In genomic region chr8:121731471-121732333, GRCm38 (mm10) we compare ENCODE assay signal across 10 mouse cellular contexts. TPM values are rescaled to one million over a fixed set of nuclear protein-coding genes. Genes with fewer than 3 reads are reported as not detected.
DNase-seq lines count a peak whose midpoint lies in the region; ATAC-seq and TF ChIP-seq lines count a peak whose summit lies in the region.
"Had no signal": no experiment of that assay in that cellular context is flagged by ENCODE, and none has a peak within 500 bp of the region (broad histone marks: within the 10 kb centered on the region; RNA-seq: fewer than 3 reads in every experiment).

No protein-coding gene starts in this region.

- WGBS in stomach, embryonic 14.5 days, result 10% methylated on average over 26 of the region's 26 CpGs
- WGBS in stomach, postnatal 0 days, result 11% methylated on average over 26 of the region's 26 CpGs
- 14% methylated on average over 26 of the region's 26 CpGs for WGBS in liver, embryonic 11.5 days

- H3K4me1 ChIP-seq in stomach, embryonic 14.5 days (ENCODE audit: control insufficient read depth, insufficient read depth, low read length), result no peaks in the 10 kb centered on the region; the same call in 1 of the 2 replicates
- no peaks in the 10 kb centered on the region for H3K4me1 ChIP-seq in stomach, postnatal 0 days (replicated peaks; ENCODE audit: control insufficient read depth, insufficient read depth)
- peaks cover 3% of the 10 kb centered on the region; the same call in 1 of the 2 replicates for H3K4me1 ChIP-seq in liver, embryonic 11.5 days (replicated peaks; ENCODE audit: control insufficient read depth, insufficient read depth, low read length)

- TF ChIP-seq EP300 in stomach, postnatal 0 days (optimal IDR thresholded peaks at IDR 0.05), result no peak

- no peak overlapping the region for H3K9ac ChIP-seq in stomach, embryonic 14.5 days (replicated peaks; ENCODE audit: low read depth, low read length)
- no peak overlapping the region for H3K9ac ChIP-seq in stomach, postnatal 0 days (ENCODE audit: low read length)
- H3K9ac ChIP-seq in liver, embryonic 11.5 days (ENCODE audit: low read depth, low read length), result no peak overlapping the region

- peak overlapping the region; percentile 37; the same call in 1 of the 2 replicates for H3K4me3 ChIP-seq in stomach, embryonic 14.5 days (ENCODE audit: low read depth, low read length)
- no peak overlapping the region for H3K4me3 ChIP-seq in stomach, postnatal 0 days (ENCODE audit: low read depth, low read length)
- peak overlapping the region; percentile 78 for H3K4me3 ChIP-seq in left cerebral cortex, adult 2 months
- H3K4me3 ChIP-seq in liver, embryonic 11.5 days (ENCODE audit: low read depth, low read length), result no peak overlapping the region
- H3K4me3 ChIP-seq: myocyte had no signal

- no peaks in the 10 kb centered on the region; the same call in 1 of the 2 replicates for H3K9me3 ChIP-seq in stomach, embryonic 14.5 days (ENCODE audit: control insufficient read depth, low read depth, low read length)
- H3K9me3 ChIP-seq in stomach, postnatal 0 days (ENCODE audit: control insufficient read depth, low read length), result no peaks in the 10 kb centered on the region
- no peaks in the 10 kb centered on the region for H3K9me3 ChIP-seq in liver, embryonic 11.5 days (ENCODE audit: control insufficient read depth, low read length)

- no peak for TF ChIP-seq CTCF in stomach, postnatal 0 days (IDR thresholded peaks at IDR 0.05; ENCODE audit: low read depth)
- TF ChIP-seq CTCF in left cerebral cortex, adult 2 months (IDR thresholded peaks at IDR 0.05), result no peak

- H3K4me2 ChIP-seq in stomach, embryonic 14.5 days (replicated peaks; ENCODE audit: low read depth, low read length), result no peak overlapping the region; the same call in 1 of the 2 replicates
- no peak overlapping the region for H3K4me2 ChIP-seq in stomach, postnatal 0 days (replicated peaks; ENCODE audit: low read depth)
- no peak overlapping the region for H3K4me2 ChIP-seq in liver, embryonic 11.5 days

- intact Hi-C loops in left cerebral cortex, adult 2 months (cut with DNase I), result loop anchor here (2.0 to 5.0 kb wide), 3 partner anchors 36 to 81 kb away; partner anchors contain the start of gene Zcchc14

- peaks cover 48% of the 10 kb centered on the region for H3K27me3 ChIP-seq in stomach, embryonic 14.5 days (ENCODE audit: control insufficient read depth, insufficient read depth, low read length)
- peaks cover 25% of the 10 kb centered on the region for H3K27me3 ChIP-seq in stomach, postnatal 0 days (ENCODE audit: control insufficient read depth, insufficient read depth, low read length)
- H3K27me3 ChIP-seq in liver, embryonic 11.5 days (replicated peaks; ENCODE audit: control insufficient read depth, insufficient read depth, low read length), result peaks cover 59% of the 10 kb centered on the region

- H3K27ac ChIP-seq in stomach, embryonic 14.5 days (ENCODE audit: low read length), result no peak overlapping the region
- H3K27ac ChIP-seq in stomach, postnatal 0 days (replicated peaks), result no peak overlapping the region
- peak overlapping the region; percentile 96 for H3K27ac ChIP-seq in left cerebral cortex, adult 2 months
- H3K27ac ChIP-seq in liver, embryonic 11.5 days (ENCODE audit: low read depth, low read length), result no peak overlapping the region

- ATAC-seq in stomach, embryonic 14.5 days (ENCODE audit: insufficient number of reproducible peaks, insufficient read depth, low FRiP score, low read depth), result no peak
- no peak for ATAC-seq in stomach, postnatal 0 days (ENCODE audit: low FRiP score, low TSS enrichment)
- ATAC-seq in liver, embryonic 11.5 days (replicated peaks; ENCODE audit: low FRiP score), result no peak

- DNase-seq in stomach, postnatal 0 days (ENCODE audit: low spot score), result no peak
- DNase-seq in frontal cortex, adult 2 months (ENCODE audit: extremely low spot score in 1 of 2, low spot score in 1 of 2), result peak; percentile 55 to 75
- DNase-seq in left cerebral cortex, adult 2 months (ENCODE audit: extremely low spot score in 1 of 2, low spot score in 2 of 2), result peak; percentile 56 to 70
- DNase-seq in retina, embryonic 14.5 days (ENCODE audit: low spot score), result peak; percentile 26
- no peak for DNase-seq in liver, embryonic 11.5 days (ENCODE audit: low spot score)
- DNase-seq in urinary bladder, postnatal 10 days (ENCODE audit: low spot score), result no peak
- no peak for DNase-seq in heart, adult 11 months

- no peaks in the 10 kb centered on the region for H3K36me3 ChIP-seq in stomach, embryonic 14.5 days (ENCODE audit: control insufficient read depth, insufficient read depth, low read length)
- no peaks in the 10 kb centered on the region for H3K36me3 ChIP-seq in stomach, postnatal 0 days (ENCODE audit: control insufficient read depth, insufficient read depth, low read length)
- H3K36me3 ChIP-seq in liver, embryonic 11.5 days (ENCODE audit: control insufficient read depth, insufficient read depth, low read length), result no peaks in the 10 kb centered on the region
- H3K36me3 ChIP-seq: G1E had no signal

RNA-seq across cellular contexts. Expression of gene Jph3, which starts 2.3 kb away (rescaled TPM):
- 3.4 and 3.6 TPM in 2 replicates for polyA plus RNA-seq in stomach, embryonic 14.5 days (2014; fragmentation: Nextera tagmentation; extraction: Ambion mirVana)
- polyA plus RNA-seq in stomach, postnatal 0 days (2015; fragmentation: Nextera tagmentation; extraction: Ambion mirVana), result 1.7 and 2.1 TPM in 2 replicates
- polyA plus RNA-seq in frontal cortex, adult 2 months (2012; rRNA removed), result 138 and 159 TPM in 2 replicates
- 100 to 1,000 TPM; 285 to 297 TPM for total RNA-seq in left cerebral cortex, adult 2 months (2021)
- polyA plus RNA-seq in liver, embryonic 11.5 days (2014; fragmentation: Nextera tagmentation; extraction: Ambion mirVana), result 0.49 and 0.64 TPM in 2 replicates
- polyA plus RNA-seq: G1E, myocyte had no signal

Comparison
In these comparisons a context has a peak if more than half of its experiments do, and no peak if none do; other contexts are left out.
1. H3K4me3 ChIP-seq: peak in stomach, embryonic 14.5 days (single experiment) and left cerebral cortex, adult 2 months (single experiment); none in stomach, postnatal 0 days (single experiment) and liver, embryonic 11.5 days (single experiment).
2. DNase-seq: peak in frontal cortex, adult 2 months (2 of 2), left cerebral cortex, adult 2 months (2 of 2) and retina, embryonic 14.5 days (single experiment); none in stomach, postnatal 0 days (single experiment), liver, embryonic 11.5 days (single experiment), urinary bladder, postnatal 10 days (single experiment) and heart, adult 11 months (single experiment).
3. RNA of gene Jph3, which starts 2.3 kb away (polyA plus RNA-seq): 138 to 159 TPM in frontal cortex, adult 2 months; 3.4 to 3.6 TPM in stomach, embryonic 14.5 days, 1.7 to 2.1 TPM in stomach, postnatal 0 days and 0.49 to 0.64 TPM in liver, embryonic 11.5 days; every median in the first group is over 10 times any median in the second.